ENCODE assay signal across 20 mouse cellular contexts in genomic region chr7:40831583-40831982, GRCm38 (mm10).
A peak's percentile ranks its signal among the peaks of the same experiment; 100 is the strongest.
DNase-seq lines count a peak whose midpoint lies in the region.
"Had no signal": no experiment of that assay in that cellular context is flagged by ENCODE, and none has a peak within 500 bp of the region (broad histone marks: within the 10 kb centered on the region; RNA-seq: fewer than 3 reads in every experiment).

No protein-coding gene starts in this region.

- peak; percentile 24 for DNase-seq in layer of hippocampus, adult 11-12 months (ENCODE audit: low spot score)
- DNase-seq in layer of hippocampus, postnatal 36 days, result no peak
- peak; percentile 48 for DNase-seq in layer of hippocampus, adult 9-11 months
- no peak for DNase-seq in layer of hippocampus, adult 9-10 months (ENCODE audit: low spot score)
- peak; percentile 11 to 25 for DNase-seq in right cerebral cortex, adult 2 months (ENCODE audit: low spot score in 2 of 2)
- DNase-seq in right cerebral cortex, postnatal 14 days, result no peak
- DNase-seq in spleen, adult 18-20 months, result no peak
- DNase-seq: adrenal gland, postnatal 10 days; adrenal gland, postnatal 36 days; B cell, adult 2 months; cerebellum, adult 11 months; cerebellum, adult 2 months; cerebellum, adult 9-11 months; cerebellum, postnatal 25 days; forebrain, postnatal 0 days; gastrocnemius, postnatal 10 days; gastrocnemius, postnatal 36 days; heart, adult 2 months; heart, postnatal 14 days; heart, postnatal 4 days had no signal

Comparison
In these comparisons a context has a peak if more than half of its experiments do, and no peak if none do; other contexts are left out.
1. DNase-seq: peak in layer of hippocampus, adult 11-12 months (single experiment), layer of hippocampus, adult 9-11 months (single experiment) and right cerebral cortex, adult 2 months (2 of 2); none in layer of hippocampus, postnatal 36 days (0 of 2), layer of hippocampus, adult 9-10 months (single experiment), right cerebral cortex, postnatal 14 days (single experiment) and spleen, adult 18-20 months (0 of 2).